Mouse (Mus musculus): ENCODE measurements around the gene Scrn1.

Scrn1 gene

DNA sequence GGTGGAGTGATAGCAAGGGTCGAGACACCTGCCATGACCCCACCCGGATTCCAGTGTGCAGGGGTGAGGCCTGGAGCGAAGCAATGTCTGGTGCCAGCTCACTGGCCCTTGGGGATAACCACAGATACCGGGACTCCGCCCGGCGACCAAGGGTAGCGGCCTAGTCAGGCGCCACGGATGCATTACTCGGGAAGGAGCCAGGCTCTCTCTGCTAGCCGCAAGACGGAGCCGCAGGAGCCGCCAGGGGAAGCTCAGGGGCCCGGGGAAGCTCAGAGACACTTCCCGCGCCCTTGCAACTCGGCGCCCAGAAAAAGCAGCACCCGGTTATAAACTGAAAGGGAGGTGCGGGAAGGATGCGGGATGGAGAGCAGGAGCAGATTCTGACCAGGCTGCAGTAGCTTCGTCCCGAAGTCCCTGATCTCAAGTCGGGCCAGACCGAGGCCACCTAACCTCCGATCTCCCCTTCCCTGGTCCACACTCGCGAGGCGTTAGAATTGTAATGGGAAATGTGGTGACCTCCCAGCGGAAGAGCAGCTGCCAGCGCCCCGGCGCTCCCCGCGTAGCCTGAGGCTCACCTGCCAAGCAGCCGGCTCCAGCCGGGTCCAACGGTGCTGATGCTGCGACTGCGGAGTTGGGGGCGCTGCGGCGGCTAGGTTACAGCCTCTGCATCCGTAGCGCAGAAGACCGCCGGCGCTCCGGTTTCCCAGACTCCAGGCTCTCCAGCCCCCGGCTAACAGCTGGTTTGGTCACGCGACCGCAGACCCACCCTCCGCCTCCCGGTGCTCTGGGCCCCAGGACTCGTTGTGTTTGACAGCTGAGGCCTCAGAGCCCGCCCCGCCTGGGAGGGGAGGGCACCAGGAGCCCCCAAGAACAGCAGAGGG, at the start of gene Scrn1:
Scrn1 (minus strand) TSS at position 825 of the 881 bp plus-strand sequence.
- in situ Hi-C loops (cut with MboI, MseI): no loop called here

DNA sequence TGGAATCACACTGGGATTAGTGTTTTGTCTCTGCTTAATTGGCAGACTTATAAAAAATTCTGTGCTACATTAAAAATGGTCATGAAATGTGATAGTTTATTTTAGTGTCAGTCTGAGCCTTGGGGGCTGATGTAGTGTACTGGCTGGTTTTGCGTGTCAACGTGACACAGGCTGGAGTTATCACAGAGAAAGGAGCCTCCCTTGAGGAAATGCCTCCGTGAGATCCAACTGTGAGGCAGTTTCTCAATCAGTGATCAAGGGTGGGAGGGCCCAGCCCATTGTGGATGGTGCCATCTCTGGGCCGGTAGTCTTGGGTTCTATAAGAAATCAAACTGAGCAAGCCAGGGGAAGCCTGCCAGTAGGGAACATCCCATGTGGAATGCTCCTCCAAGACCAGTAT, 40.0 kb upstream of the Scrn1 start:
- in situ Hi-C loops (cut with MboI, MseI): no loop called here

DNA sequence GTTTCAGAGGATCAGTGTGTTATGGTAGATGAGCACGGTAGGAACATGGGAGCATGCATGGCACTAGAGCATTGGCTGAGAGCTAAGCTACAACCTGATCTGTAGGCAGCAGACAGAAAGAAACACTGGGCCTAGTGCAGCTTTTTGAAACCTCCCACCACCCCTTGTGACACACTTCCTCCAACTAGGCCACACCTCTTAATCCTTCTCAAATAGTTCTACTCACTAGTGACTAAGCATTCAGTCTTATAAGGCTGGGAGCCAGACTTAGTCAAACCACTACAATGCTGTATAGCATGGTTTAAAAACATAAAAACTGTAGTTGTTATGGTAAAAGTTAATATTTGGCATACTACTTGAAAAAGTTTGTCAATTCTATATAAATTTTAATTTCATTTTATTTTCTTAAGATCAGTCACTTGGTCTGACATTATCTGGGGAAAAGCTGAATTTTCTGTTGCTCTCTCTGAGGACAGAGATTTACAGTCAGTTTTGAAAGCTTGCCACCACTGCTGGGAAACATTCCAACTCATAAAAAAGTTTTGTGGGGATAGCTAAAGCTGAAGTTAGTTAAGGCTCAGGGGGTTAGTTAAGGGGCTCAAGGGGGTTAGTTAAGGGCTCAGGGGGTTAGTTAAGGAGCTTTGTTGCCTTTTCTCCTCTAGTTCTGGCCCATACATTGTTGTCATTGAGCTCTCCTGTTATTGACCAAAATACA, 37.9 kb upstream of the Scrn1 start:
- in situ Hi-C loops (cut with MboI, MseI): no loop called here

DNA sequence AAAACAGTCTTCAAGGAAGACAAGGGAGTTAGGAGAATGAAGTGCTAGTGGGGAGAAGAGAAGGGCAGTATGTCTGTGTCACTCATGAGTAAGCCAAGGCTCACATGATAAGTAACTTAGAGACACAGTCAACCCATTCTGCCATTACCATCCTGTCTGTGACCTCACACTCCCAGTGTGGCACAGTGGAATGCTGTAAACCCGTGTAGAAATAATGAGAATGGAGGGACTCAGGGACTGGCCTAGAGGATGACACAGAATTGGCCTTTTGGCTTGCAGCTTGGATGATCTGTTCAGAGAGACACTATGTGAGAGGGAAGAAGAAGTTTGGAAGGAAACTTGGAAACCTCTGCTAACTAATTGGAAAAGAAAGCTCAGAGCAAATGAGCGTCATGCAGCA, 36.6 kb upstream of the Scrn1 start:
- in situ Hi-C loops (cut with MboI, MseI): no loop called here

DNA sequence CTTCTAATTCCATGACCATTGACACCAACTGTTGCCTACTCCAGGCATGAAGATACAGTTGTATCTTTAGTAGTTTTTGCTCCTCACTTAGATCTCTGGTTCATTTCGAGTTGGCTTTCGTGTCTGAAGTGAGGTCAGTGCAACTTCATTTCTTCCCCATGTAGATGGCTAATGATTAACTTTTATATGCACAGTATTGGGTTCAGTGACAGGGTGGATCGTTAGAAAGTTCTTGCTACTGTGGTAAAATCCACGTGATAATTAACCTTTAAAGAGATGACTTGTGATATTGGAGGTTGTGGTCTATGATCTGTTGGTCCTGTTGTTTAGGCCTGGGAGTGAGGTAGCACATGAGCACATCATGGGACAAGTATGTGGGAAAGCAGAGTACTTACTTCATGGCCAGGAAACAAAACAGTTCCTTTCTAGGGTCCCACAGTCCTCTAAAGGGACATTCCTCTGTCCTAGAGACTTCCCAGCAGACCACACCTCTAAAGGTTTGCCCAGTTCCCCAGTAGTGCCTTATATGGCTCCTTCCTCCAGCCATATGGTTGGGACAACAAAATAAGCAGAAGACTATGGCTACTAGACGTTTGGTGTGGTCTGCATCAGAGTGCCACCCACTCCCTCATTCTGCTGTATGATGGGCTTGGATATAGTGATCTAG, 34.5 kb upstream of the Scrn1 start:
- in situ Hi-C loops (cut with MboI, MseI): no loop called here

DNA sequence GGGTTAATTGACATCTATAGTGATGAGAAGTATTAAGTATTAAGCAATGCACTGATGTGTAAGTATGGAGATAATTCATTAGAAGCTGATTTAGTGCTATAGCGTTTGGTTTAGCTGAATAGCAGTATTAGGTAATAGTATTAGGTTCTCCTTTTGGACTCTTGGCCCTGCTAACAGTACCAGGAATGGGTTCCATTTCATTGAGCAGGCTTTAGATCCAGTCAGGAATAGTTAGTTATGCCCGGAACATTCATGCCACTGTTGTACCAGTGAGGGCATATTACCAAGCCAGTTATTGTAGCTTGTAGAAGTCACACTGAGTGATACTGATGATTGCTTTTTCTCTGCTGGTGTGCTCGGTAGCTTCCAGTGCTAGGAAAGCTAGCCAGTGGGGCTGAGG, 31.4 kb upstream of the Scrn1 start:
- in situ Hi-C loops (cut with MboI, MseI): no loop called here

DNA sequence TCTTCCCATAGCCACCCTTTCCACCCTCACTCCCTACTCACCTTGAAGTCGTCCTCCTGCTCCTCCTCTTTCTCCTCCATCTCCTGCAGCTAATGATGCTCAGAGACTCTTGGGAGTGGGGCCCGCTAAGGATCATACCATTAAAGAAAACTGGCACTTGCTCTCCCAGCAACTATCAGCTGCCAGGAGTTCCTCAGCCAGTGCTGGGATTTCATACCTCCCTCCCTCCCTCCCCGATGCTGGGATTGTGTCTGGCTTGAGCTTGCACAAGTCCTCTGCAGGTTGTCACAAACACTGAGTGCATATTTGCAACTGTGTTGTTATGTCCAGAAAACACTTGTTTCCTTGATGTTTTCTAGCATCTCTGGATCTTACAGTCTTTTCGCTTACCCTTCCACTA, 30.9 kb upstream of the Scrn1 start, which contains the start of gene Fkbp14:
Fkbp14 (minus strand) TSS at position 101 of the 400 bp plus-strand sequence.
- in situ Hi-C loops (cut with MboI, MseI): no loop called here

DNA sequence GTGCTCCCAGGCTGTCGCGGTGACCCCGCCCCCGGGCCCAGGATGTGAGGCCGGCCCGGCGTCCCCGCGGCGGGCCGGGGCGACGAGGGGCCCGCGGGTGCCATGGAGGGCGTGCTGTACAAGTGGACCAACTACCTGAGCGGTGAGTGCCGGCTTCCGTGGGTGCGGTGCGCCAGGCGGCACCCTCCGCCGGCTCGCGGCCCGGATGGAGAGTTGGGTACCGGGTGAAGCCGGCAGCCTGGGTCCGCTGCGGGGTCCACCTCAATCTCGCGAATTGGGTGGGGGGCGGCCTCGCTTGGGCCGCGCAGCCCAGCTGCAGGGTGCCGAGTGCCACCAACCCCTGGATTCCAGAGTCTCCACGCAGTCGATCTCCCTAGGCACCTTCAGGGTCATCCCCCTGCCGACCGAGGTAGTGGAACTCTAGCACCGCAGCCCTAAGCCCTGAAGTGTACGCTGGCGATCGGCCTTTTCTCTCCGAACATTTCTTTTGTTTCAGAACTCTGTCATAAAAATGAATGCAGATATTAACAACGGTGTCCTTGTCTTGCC, 29.1 kb upstream of the Scrn1 start:
- in situ Hi-C loops (cut with MboI, MseI): no loop called here

DNA sequence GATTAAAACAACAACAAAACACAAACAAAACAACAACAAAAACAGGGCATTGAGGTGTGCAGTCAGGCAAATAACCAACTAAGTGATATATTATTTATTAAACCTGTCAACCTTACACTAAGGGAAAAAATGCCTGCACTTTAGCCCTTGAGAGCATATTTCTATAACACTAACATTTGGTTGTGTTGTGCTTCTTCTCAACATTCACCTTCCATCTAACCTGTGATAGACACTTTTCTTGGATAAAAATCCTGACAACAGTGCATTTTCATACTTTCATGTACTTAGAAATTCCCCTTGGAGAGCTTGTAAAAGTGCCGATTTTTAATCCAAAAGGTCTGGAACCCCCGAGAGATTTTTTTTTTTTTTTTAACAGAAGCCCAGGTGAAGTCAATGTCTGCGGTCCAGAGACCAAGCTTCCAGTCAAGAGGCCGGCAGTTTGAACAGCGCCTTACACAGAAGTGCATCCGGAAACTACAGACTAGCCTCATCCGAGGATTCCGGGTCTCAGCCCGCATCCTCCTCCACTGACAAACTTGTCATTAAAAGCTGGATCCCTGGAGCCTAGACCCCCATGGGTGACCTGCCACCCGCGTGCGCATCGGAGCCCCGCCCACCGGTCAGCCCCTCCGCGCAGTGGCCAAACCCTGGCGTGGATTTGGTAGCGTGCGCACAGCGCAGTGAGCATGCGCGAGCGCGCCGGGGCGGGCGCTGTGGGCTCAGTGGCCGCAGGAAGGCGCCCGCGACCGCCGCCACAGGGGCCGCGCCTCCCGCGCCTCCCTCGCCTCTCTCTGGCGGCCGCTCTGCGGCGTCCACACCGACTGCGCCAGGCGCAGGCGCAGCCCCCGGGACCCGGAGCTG, 28.4 kb upstream of the Scrn1 start, which contains the start of gene Plekha8:
Plekha8 (plus strand) TSS at position 643 of the 861 bp plus-strand sequence.
- in situ Hi-C loops (cut with MboI, MseI): no loop called here

DNA sequence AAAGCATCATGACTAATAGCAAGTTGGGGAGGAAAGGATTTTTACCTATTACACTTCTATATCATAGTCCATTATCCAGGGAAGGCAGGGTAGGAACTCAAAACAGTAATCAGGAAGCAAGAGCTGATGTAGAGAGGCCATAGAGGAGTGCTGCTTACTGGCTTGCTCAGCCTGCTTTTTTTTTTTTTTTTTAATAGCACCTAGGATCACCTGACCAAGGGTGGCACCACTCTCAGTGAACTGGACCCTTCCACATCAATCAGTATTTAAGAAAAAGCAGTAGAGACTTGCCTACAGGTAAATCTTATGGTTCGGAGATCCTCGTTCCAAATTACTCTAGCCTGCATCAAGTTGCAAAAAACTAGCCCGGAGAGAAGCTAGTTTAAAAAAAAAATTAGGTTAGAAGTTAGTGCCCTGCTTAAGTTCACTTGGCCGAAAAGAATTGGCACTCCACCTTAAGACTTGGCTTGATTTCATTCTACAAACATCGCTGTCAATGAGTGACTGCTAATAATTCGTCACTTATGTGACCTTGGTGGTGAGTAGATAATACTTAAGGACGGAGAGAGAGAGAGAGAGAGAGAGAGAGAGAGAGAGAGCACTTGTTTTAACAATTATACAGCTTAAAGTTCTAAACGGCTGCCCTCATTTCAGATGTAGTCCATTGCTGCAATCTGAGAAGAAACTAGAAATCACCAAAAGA, 27.6 kb upstream of the Scrn1 start:
- in situ Hi-C loops (cut with MboI, MseI): no loop called here

DNA sequence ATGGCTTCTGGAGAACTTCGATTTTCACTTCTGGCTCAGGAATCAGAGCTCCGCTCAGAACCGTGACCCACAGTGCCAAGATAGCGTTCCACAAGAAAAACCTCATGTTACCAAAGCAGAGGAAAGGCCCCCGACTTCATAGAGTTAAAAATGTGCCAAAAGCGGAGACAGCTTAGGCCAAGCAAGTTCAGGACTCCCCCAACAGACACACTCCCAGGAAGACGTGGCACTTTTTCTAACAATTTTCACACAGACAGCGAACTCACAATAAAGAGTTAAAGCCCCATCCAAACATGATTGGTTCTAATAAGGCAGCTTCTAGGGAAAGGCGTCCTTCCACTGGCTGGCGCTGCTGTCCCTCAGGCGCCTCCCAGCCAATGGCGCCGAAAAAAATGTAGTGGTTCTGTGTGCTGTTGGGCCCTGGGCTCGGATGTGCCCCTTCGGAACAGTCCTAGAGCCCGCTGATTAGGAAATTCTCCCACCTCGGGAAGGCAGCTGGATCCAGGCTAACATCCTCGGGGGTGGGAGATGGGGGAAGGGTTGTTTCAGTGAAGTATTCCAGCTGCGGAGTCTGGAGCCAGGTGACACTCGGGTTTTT, 26.7 kb upstream of the Scrn1 start:
- in situ Hi-C loops (cut with MboI, MseI): no loop called here

DNA sequence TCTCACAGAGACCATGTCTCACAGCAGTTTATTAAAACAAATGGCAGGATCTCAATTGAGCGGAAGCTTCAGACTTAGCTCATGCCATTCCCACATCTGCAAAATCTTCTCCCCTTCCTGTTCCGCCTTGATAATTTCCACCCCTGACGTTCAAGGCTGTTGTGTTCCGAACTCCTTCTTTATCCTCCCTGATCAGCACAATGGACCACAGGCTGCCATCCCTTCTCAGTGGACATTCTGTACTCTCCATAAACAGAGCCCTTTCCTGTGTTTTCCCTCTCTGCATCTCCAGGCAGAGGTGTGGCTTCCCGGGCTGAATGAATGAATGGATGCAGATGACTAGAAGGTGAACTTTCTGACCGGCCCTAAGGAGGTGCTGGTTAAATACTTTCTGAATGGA, 25.5 kb upstream of the Scrn1 start:
- in situ Hi-C loops (cut with MboI, MseI): no loop called here

DNA sequence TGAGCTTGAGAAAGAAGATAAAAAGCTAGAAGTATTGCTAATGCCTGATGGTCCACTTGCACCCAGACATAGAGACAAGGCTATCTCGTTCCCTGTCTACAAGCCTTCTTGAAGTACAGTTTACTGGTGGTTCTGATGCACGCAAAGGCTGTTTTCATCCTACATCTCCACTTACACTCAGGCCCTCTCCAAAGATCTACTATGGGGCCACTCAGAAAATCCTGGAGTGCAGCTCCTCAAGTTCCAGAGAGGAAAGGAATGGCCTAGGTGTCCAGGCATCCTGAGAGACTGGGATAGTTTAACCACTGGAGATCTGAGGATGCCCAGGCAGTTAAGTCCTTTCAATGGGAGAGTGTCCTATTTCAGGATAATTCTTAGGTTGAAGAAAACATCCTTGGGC, 24.4 kb upstream of the Scrn1 start:
- in situ Hi-C loops (cut with MboI, MseI): no loop called here

DNA sequence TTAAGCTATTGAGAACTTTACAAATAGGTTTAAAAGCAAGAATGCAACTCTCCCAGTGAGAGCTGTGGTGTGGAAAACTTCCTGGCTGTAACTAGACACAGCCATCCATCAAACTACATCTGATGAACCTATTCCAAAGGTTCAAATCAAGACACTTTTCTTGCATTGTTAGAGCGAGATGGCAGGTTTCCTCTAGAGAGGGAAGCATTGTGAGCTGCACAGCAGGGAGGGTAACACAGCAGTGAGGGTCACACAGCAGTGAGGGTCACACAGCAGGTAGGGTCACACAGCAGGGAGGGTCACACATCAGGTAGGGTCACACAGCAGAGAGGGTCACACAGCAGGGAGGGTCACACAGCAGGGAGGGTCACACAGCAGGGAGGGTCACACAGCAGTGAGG, 21.9 kb upstream of the Scrn1 start:
- in situ Hi-C loops (cut with MboI, MseI): no loop called here

DNA sequence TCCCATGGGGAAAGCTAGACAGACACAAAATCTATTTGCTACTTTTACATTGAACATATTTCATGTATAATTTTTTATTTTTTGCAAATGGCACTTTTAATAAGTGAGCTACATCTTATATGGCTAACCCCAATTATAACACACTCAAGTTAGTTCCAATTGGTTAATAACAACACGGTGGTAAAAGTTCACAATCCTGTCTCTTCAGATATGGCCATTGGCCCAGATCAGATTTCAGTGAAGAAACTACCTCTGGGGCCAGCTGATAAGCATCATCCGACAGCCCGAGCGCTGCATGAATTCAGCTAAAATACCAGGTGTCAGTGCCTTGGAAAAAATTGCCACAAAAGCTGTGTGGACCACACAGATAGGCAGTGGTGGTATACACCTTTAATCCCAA, 21.4 kb upstream of the Scrn1 start:
- in situ Hi-C loops (cut with MboI, MseI): no loop called here

DNA sequence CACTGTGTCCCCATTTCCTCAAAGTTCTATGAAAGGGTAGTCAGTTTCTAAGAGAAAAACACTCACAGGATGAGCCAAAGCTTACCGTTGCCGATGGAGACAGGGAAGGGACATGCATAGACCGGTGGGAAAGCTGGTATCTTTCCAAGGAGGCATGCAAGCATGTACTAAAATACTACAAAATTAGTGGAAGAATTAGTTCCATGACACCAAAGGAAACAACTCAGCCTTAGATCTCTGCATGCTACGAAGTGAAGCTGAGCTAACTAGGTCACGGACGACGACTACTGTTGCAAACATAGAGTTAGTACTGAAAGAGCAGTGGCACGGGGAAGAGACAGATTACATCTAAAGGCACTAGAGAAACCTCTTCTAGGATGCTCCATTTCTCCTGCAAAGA, 20.6 kb upstream of the Scrn1 start:
- in situ Hi-C loops (cut with MboI, MseI): no loop called here

DNA sequence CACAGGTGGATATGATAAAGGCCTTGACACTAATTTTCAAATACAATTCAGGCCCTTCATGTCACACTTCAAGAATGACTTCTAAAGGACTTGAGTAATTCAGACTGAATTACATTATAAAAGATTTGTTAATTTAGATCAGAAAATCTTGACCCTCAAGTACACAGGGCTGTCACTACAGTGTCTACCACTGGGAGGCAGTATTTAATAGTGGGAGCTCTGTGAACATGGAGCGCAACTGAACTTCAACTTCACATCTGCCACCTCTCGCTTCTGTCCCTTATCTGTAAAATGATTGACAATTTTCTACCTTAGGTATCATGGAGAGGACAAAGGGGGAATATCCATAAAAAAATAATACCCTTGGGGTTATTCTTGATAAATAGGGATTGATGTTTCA, 19.9 kb upstream of the Scrn1 start:
- in situ Hi-C loops (cut with MboI, MseI): no loop called here

DNA sequence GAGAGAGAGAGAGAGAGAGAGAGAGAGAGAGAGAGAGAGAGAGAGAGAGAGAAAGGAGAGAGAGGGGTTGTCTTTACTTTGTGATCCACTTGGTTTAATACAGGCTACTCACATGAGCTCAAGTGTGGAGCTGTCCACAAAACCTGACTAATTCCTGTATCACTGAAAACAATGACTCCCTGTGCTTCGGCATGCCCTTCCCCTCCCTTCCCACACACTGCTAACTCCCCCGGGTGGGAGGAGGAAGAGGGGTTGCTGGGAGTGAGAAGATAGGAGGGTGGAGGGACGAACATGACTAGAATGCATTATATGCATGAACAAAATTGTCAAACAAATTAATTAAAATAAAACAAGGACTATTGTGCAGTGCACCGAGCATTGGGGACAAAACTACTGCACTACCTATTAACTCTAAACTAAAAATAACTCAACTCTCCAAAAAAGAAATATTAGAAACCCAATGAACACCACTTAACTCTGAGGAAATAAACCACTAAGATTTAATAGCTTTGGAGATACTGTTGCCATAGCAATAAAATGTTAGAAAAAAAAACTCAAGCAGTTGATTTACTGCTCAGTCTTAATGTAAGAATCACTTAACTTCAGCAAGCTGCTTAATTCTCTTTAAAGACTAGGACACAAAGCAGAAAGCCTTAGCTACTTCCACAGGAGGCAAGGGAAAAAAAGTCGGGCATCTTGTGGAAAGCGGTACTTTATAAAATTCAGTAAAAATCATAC, 7.1 kb upstream of the Scrn1 start:
- in situ Hi-C loops (cut with MboI, MseI): no loop called here

DNA sequence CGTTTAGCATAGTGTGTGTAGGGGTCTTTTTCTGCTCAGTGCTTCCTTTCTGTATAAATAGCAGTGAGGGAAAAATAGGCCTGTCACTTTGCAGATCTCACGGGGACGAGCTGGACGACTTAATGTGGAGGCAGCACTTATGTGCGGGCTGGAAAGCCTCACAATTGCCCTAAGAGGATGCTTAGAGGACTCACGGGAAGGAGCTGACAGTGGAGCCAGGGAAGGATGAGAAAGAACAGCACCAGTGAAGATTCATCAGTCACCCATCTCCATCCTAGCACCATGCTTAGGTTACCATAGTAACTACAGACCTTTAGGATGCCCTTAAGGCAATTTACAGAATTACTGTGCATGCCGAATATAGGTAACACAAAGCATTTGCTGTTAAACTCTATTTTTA, 3.5 kb upstream of the Scrn1 start:
- in situ Hi-C loops (cut with MboI, MseI): no loop called here
